ENCODE assay signal across 11 mouse cellular contexts in the genomic region with DNA sequence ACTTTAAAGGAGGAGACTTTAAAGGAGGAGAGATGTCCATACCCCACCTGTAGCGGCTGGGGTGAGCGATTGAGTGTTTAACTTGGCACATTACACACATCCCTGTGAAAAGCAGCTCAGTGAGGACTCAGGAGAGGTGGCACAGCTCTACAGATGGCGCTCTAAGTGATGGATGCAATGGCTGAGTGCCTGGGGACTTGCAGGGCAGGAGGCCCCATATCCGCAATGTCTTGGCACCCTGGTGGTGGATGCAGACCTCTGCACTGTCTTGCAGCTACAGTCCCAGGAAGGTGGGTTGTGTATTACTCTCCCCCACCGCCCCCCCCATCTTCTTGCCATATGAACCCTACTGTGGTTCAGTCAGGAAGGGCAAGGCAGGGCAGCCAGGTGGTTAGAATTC. TPM values are rescaled to one million over a fixed set of nuclear protein-coding genes. Genes with fewer than 3 reads are reported as not detected.
DNase-seq lines count a peak whose midpoint lies in the region; TF ChIP-seq lines count a peak whose summit lies in the region.
"Had no signal": no experiment of that assay in that cellular context is flagged by ENCODE, and none has a peak within 500 bp of the region (broad histone marks: within the 10 kb centered on the region; RNA-seq: fewer than 3 reads in every experiment).

No protein-coding gene starts in this region.

- DNase-seq in embryo, embryonic 10 days (ENCODE audit: low spot score) = peak; percentile 41
- no peak for DNase-seq in embryo, embryonic 9.5 days (ENCODE audit: extremely low spot score)
- DNase-seq in B cell, adult 2 months = peak; percentile 20 to 37
- peak; percentile 16 for DNase-seq in lung, postnatal 25 days (ENCODE audit: low spot score)
- DNase-seq in gastrocnemius, postnatal 14 days = no peak
- DNase-seq in testis, postnatal 10 days (ENCODE audit: low spot score) = no peak
- DNase-seq in cerebellum, adult 18-20 months = no peak

- intact Hi-C loops in gastrocnemius, postnatal 14 days (cut with DNase I; ENCODE audit: low total_unique reads) = no loop called here

- H3K4me3 ChIP-seq in embryonic fibroblast, embryonic 13.5 days (ENCODE audit: insufficient read depth, low read length) = no peak overlapping the region
- H3K4me3 ChIP-seq: erythroblast, embryonic 14.5 days; limb, embryonic 15.5 days had no signal

- no peak for TF ChIP-seq POLR2A in embryonic fibroblast, embryonic 13.5 days (IDR thresholded peaks at IDR 0.05; ENCODE audit: low read depth, low read length)

- no peak overlapping the region for H3K27ac ChIP-seq in embryonic fibroblast, embryonic 13.5 days (ENCODE audit: insufficient read depth, low read length)
- H3K27ac ChIP-seq: limb, embryonic 15.5 days had no signal

- H3K4me1 ChIP-seq in embryonic fibroblast, embryonic 13.5 days (ENCODE audit: control insufficient read depth, insufficient read depth, low read length) = no peaks in the 10 kb centered on the region

- peak; percentile 25; the same call in 1 of the 2 replicates for TF ChIP-seq CTCF in embryonic fibroblast, embryonic 13.5 days (IDR thresholded peaks at IDR 0.05; ENCODE audit: borderline replicate concordance, insufficient read depth, low read length)

RNA-seq across cellular contexts. Expression of a gene that starts 5.4 kb away (rescaled TPM):
- polyA plus RNA-seq in embryonic fibroblast, embryonic 13.5 days (2011; ENCODE audit: insufficient read length, low read depth, missing spikeins) = 0.91 and 1.2 TPM in 2 replicates
- under 1 TPM; 0.91 to 0.98 TPM for total RNA-seq in gastrocnemius, postnatal 14 days (2021)
- polyA plus RNA-seq: erythroblast, embryonic 14.5 days had no signal

RNA-seq across cellular contexts. Expression of a gene that starts 6.4 kb away (rescaled TPM):
- 28.0 and 40.7 TPM in 2 replicates for polyA plus RNA-seq in embryonic fibroblast, embryonic 13.5 days (2011; ENCODE audit: insufficient read length, low read depth, missing spikeins)
- 10 to 100 TPM; 68.6 to 70.5 TPM for total RNA-seq in gastrocnemius, postnatal 14 days (2021)

RNA-seq across cellular contexts. Expression of a gene that starts 13.3 kb away (rescaled TPM):
- not detected in 2 replicates for polyA plus RNA-seq in embryonic fibroblast, embryonic 13.5 days (2011; ENCODE audit: insufficient read length, low read depth, missing spikeins)
- not detected for total RNA-seq in gastrocnemius, postnatal 14 days (2021)
- total RNA-seq: G1E had no signal
- polyA plus RNA-seq: erythroblast, embryonic 14.5 days; G1E; limb, embryonic 15.5 days had no signal

RNA-seq across cellular contexts. Expression of a gene that starts 37.1 kb away (rescaled TPM):
- polyA plus RNA-seq in embryonic fibroblast, embryonic 13.5 days (2011; ENCODE audit: insufficient read length, low read depth, missing spikeins) = not detected in 2 replicates
- total RNA-seq in gastrocnemius, postnatal 14 days (2021) = 1 to 10 TPM; 1.3 to 1.4 TPM
- polyA plus RNA-seq: erythroblast, embryonic 14.5 days; G1E had no signal

RNA-seq across cellular contexts. Expression of a gene that starts 39.8 kb away (rescaled TPM):
- 11.5 and 13.1 TPM in 2 replicates for polyA plus RNA-seq in embryonic fibroblast, embryonic 13.5 days (2011; ENCODE audit: insufficient read length, low read depth, missing spikeins)
- 10 to 100 TPM in 1 of 2 experiments, 1 to 10 TPM in 1; 9.7 to 13.3 TPM for total RNA-seq in gastrocnemius, postnatal 14 days (2021)

Comparison
In these comparisons a context has a peak if more than half of its experiments do, and no peak if none do; other contexts are left out.
1. DNase-seq: peak in embryo, embryonic 10 days (single experiment), B cell, adult 2 months (2 of 2) and lung, postnatal 25 days (single experiment); none in embryo, embryonic 9.5 days (single experiment), gastrocnemius, postnatal 14 days (single experiment), testis, postnatal 10 days (single experiment) and cerebellum, adult 18-20 months (0 of 2).